Mouse (Mus musculus) olfactory bulb, adult 2 months (tissue): ENCODE data around the gene Adora3. TPM values are rescaled to one million over a fixed set of nuclear protein-coding genes. Genes with fewer than 3 reads are reported as not detected.

Experiments
- H3K27ac ChIP-seq: fragments of 200-500 bp; 2 replicates; pipeline ENCODE4 v1.5.1; 2012; ENCODE audit warnings: low read depth, low read length; ENCODE audit not compliant: insufficient read depth
- H3K4me1 ChIP-seq: fragments of 200-500 bp; 2 replicates; pipeline ENCODE4 v1.6.1; 2012; ENCODE audit warnings: low read length; ENCODE audit not compliant: control insufficient read depth, insufficient read depth
- H3K4me3 ChIP-seq: fragments of 200-500 bp; 2 replicates; pipeline ENCODE4 v1.5.1; 2012; ENCODE audit warnings: mild to moderate bottlenecking, low read depth, low read length, moderate library complexity; ENCODE audit not compliant: insufficient read depth
- CTCF ChIP-seq: fragments of 200-500 bp; IDR thresholded peaks from 2 replicates; pipeline ENCODE4 v1.5.1; 2012; ENCODE audit warnings: low read depth, mild to moderate bottlenecking, low read length, moderate library complexity; ENCODE audit not compliant: insufficient read depth
- POLR2A ChIP-seq: fragments of 200-500 bp; IDR thresholded peaks from 2 replicates; pipeline ENCODE4 v1.6.1; 2012; ENCODE audit warnings: mild to moderate bottlenecking, low read depth, low read length, moderate library complexity; ENCODE audit not compliant: insufficient read depth
- whole genome bisulfite sequencing: fragments of 180-500 bp; shearing (Covaris S2); methylation state at CpG from one replicate; pipeline ENCODE4 v1.1.7; 2018; 5-methylcytosine and 5-hydroxymethylcytosine counted together
- polyA plus RNA-seq: library from polyadenylated mRNA; stranded (reverse); fragments of >200 nt; gene quantifications from 2 replicates; pipeline ENCODE4 v1.2.4, GENCODE M21; 2012; ENCODE audit warnings: low replicate concordance; ENCODE audit not compliant: missing spikeins, insufficient read depth, insufficient read length

Gene Adora3
- polyA plus RNA-seq, result not detected in 2 replicates

DNA sequence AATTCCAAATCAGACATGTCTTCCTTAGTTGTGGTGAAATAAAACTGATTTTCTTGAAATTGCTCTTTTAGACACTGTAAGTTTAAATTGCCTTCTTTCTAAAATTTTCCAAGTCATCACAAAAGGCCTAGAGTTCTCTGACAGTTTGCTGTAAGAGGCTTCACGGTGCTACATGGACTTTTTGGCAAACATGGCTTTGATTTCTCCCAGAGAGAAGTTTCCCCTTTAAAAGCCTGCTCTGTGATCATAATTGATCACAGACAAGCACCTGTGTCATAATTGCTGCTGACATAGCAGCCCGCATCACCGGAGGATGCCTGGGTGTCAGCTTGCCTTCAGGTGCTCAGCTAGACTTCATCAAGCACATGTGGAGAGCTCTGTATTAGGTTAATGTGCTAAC, at the start of gene Adora3, which contains the start of gene Tmigd3:
Gene Adora3, plus strand, starts transcription at position 301 of the 400 bp plus-strand sequence.
Gene Tmigd3, plus strand, starts transcription at position 346 of the 400 bp plus-strand sequence.
- 93% methylated on average over 3 of the region's 3 CpGs for WGBS
- H3K4me1 ChIP-seq, result peaks cover 3% of the 10 kb centered on the region; the same call in 1 of the 2 replicates
- no peak within 1 kb of the TSS for H3K27ac ChIP-seq
- no peak within 1 kb of the TSS for H3K4me3 ChIP-seq
- TF ChIP-seq CTCF, result no peak
- no peak for TF ChIP-seq POLR2A

DNA sequence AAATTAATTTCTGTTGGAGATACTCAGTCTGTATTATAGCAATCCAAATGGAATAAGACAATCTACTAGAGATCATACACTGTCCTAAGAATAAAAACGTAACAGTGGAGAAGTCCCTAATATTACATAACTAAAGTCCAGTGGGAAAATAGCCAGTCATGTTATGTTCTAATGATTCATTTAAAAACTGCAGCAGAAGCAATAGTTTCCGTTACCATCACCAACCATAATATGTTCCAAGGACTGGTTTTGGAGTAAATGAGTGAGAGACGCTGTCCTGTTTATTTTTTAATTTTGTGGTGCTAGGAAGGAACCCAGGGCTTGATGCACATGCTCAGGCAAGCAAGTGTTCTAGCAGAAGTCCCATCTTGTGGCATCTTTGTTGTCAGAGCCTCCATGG, 49.2 kb upstream of the Adora3 start:
- no peak for TF ChIP-seq POLR2A
- Histone ChIP-seq H3K4me1 (peaks cover 15% of the 10 kb centered on the region), H3K27ac (no peak overlapping the region), H3K4me3 (no peak overlapping the region)
- 89% methylated on average over 3 of the region's 3 CpGs for WGBS

DNA sequence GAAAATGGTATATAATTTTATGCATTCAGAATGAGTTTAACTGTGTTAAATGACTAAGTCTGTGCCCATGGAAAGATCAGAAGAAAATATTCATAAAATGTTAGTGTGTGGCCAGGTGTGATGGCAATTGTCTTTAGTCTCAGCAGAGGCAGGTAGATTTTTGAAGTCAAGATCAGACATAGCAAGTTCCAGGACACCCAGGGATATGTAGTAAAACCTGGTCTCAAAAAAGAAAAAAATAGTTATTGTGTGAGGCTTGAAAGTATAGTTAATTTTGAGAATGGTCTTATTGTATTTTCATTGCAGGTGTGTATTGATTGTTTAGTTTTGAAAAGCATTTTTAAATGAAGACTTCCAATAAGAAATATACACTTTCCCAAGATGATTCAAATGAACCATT, 47.0 kb upstream of the Adora3 start:
- TF ChIP-seq POLR2A (no peak), CTCF (no peak)
- H3K4me1 ChIP-seq, result peaks cover 12% of the 10 kb centered on the region

DNA sequence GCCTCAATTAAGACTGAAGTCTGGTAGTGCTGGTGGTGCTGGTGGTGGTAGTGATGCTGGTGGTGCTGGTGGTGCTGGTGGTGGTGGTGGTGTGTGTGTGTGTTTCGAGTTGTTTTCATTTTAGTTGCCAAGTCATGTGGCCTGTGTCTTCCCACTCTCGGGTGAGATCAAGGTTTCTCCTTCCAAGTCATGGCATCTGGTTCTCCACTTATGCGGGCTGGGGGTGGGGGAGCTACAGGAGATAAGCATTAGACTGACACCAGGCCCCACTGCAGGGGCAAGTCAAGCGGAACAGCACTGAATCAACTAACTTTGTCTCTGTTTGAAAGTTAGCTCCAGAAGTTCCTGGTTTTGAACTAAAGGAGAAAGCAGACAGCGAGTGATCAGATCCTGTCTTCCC, 46.6 kb upstream of the Adora3 start:
- 62% methylated on average over 5 of the region's 5 CpGs for WGBS
- Histone ChIP-seq H3K27ac (no peak overlapping the region), H3K4me1 (peaks cover 12% of the 10 kb centered on the region), H3K4me3 (no peak overlapping the region)
- TF ChIP-seq POLR2A, result no peak
- no peak for TF ChIP-seq CTCF

More for the DNA sequence above, 47.0 kb upstream of the Adora3 start:
- Histone ChIP-seq H3K27ac (no peak overlapping the region), H3K4me3 (no peak overlapping the region)

DNA sequence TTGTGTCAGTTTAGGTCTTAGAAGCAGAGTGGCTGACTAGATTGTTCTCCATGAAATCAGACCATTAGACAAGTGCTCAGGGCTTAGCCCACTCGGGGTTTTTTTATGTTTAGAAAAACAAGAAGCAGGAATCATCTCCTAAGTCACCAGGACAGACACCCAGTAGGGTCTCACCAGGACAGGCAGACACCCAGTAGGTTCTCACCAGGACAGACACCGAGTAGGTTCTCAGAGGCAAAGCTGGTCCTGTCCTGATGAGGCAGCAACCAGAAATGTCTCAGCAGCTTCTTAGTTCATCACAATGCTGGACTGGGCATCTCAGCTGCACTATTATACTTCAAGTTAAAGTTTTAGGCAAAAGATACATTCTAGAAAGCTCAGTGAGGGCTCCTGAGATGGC, 46.0 kb upstream of the Adora3 start:
- H3K4me1 ChIP-seq, result peaks cover 12% of the 10 kb centered on the region
- TF ChIP-seq CTCF (no peak), POLR2A (no peak)
- peak overlapping the region; percentile 74 for H3K27ac ChIP-seq
- no peak overlapping the region for H3K4me3 ChIP-seq
- WGBS, result 58% methylated on average over 2 of the region's 2 CpGs

DNA sequence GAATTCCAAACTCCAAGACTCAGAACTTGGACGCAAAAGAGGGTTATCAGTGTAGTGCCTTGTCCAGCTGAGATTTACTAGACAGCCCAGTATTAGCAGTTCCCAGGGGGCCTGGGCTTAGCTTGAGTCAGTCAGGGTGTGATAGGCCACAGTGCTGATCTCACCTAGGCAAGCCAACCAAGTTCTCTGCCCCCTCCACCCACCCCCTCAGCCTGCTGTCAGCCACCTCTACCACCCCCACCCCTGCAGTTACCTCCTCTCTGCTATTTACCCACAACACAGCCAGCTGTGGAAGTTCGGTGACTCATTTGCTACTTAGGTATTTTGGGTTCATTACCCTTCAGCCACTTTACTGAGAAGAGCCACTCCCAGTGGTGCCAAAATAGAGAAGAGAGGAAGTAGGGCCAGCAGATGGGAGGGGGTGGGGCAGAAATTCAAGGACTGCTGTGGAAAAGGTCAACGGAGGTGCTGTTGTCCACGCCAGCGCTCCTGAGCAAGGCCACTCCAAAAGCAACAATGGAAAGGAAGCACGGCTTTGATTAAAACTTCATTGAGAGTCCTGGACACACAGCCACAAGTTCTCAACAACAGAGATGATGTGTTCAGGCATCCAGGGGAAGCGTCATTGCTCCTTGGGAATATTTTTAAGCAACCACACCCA, 45.0 kb upstream of the Adora3 start:
- WGBS, result 49% methylated on average over 7 of the region's 7 CpGs
- Histone ChIP-seq H3K4me3 (no peak overlapping the region), H3K27ac (peak overlapping the region; percentile 74), H3K4me1 (peaks cover 12% of the 10 kb centered on the region)
- no peak for TF ChIP-seq POLR2A
- TF ChIP-seq CTCF, result no peak

DNA sequence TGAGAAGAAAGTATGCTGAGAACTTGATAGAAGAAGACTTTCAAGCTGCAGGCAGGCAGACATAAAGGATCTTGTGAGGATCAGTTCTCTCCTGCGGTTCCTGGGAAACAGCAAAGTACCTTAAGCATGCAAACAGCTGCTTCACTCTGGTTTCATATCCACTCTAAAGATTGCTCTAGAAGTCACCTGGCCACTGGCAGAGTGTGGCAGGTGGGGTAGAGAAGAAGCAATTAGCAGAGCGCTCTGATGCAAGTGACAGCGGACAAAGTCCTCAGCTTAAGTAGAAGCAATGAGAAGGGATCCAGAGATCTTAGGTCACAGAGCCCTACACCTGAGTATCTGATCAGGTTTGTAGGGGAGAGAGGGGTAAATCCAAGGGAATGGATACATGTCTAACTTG, 39.1 kb upstream of the Adora3 start:
- no peak for TF ChIP-seq CTCF
- TF ChIP-seq POLR2A, result no peak
- WGBS, result 96% methylated on average over 3 of the region's 3 CpGs
- Histone ChIP-seq H3K4me1 (peaks cover 3% of the 10 kb centered on the region), H3K27ac (no peak overlapping the region), H3K4me3 (no peak overlapping the region)

DNA sequence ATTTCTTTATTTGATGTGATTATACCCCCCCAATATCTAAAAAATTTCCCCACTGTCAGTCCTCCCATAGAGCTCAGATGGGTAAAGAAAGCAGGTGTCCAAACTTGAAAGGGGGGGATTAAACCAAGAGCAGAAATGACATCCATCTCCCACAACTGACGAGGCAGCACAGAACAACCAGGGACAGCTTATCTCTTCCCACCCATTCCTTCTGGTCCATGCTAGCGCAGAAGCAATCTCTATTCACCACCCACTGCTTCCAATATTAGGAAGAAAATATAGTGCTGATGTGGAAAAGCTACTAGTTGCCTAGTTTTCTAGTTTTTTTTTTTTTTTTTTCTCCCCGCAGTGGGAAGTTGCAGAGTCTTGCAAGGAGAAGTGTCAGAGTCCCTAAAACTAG, 34.8 kb upstream of the Adora3 start:
- TF ChIP-seq CTCF (no peak), POLR2A (no peak)
- WGBS, result 38% methylated on average over 3 of the region's 3 CpGs
- Histone ChIP-seq H3K4me1 (peaks cover 3% of the 10 kb centered on the region), H3K4me3 (no peak overlapping the region), H3K27ac (peak overlapping the region; percentile 82)

DNA sequence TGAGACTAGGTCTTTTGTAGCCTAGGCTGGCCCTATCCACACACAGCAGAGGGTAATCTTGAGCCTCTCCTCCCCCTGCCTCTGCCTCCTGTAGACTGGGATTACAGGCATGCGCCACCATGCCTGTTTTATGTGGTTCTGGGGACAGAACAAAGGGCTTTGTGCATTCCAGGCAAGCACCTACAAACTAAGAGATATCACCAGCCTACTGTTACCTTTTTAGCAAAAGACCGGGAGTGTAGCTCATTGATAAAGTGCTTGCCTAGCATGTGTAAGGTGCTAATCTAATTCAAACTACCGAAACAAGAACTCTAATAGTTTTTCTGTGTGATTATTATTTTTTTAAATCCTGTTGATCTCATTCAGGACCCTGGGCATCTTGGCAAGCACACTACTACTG, 33.8 kb upstream of the Adora3 start:
- Histone ChIP-seq H3K27ac (peak overlapping the region; percentile 16; the same call in 1 of the 2 replicates), H3K4me3 (no peak overlapping the region), H3K4me1 (peaks cover 3% of the 10 kb centered on the region)
- TF ChIP-seq CTCF, result no peak
- no peak for TF ChIP-seq POLR2A
- WGBS, result 92% methylated on average over 3 of the region's 3 CpGs

DNA sequence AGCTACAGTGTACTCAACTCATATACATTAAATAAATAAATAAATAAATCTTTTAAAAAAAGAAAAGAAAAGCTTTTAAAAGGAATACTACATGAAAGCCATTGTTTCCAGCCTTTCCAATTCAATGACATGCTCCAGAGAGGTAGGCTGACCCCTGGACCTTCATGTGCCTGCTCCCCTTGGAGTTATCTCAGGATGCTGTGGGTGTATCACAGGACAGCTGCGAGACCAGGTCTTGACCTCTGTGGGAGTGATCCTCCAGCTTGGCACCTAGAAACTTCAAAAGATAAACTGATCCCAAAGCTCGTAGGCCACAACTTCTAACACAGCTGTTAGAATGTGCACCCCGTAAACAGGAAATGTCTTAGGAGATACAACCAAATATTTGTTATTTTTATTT, 32.0 kb upstream of the Adora3 start:
- Histone ChIP-seq H3K4me1 (peaks cover 3% of the 10 kb centered on the region), H3K27ac (no peak overlapping the region), H3K4me3 (no peak overlapping the region)
- TF ChIP-seq POLR2A (no peak), CTCF (no peak)
- 86% methylated on average over 3 of the region's 3 CpGs for WGBS
